Mouse (Mus musculus) erythroblast, embryonic 14.5 days (primary cell): ENCODE results near the gene Cxcr2. TPM values are rescaled to one million over a fixed set of nuclear protein-coding genes. Genes with fewer than 3 reads are reported as not detected.

Source experiments
- H3K27me3 ChIP-seq: 2 replicates; pipeline ENCODE4 v1.6.1; 2012; ENCODE audit warnings: inconsistent platforms; ENCODE audit not compliant: control insufficient read depth
- H3K36me3 ChIP-seq: 2 replicates; pipeline ENCODE4 v1.6.1; 2012; ENCODE audit warnings: mild to moderate bottlenecking, inconsistent platforms; ENCODE audit not compliant: control insufficient read depth
- H3K4me1 ChIP-seq: 2 replicates; pipeline ENCODE4 v1.6.1; 2012; ENCODE audit warnings: inconsistent platforms; ENCODE audit not compliant: control insufficient read depth
- H3K4me3 ChIP-seq: replicated peaks from 2 replicates; pipeline ENCODE3; 2012; ENCODE audit warnings: moderate library complexity, mild to moderate bottlenecking, inconsistent platforms
- H3K9me3 ChIP-seq: 2 replicates; pipeline ENCODE4 v1.6.1; 2012; ENCODE audit warnings: low read length, inconsistent platforms, mixed read lengths; ENCODE audit not compliant: control insufficient read depth
- GATA1 ChIP-seq: IDR thresholded peaks from 2 replicates; pipeline ENCODE4 v1.6.1; 2012; ENCODE audit warnings: low read length, inconsistent platforms, mixed read lengths
- TAL1 ChIP-seq: IDR thresholded peaks from 3 replicates; pipeline ENCODE4 v1.6.1; 2012; ENCODE audit warnings: low read length, inconsistent platforms, mixed read lengths
- polyA plus RNA-seq: library from polyadenylated mRNA; stranded (reverse); fragments of >175 nt; gene quantifications from 2 replicates; pipeline ENCODE4 v1.2.3, GENCODE M21; 2012

The Cxcr2 gene
- polyA plus RNA-seq, 1 experiment: 0.01 TPM

- Histone ChIP-seq H3K4me1 (no peaks in the 10 kb centered on the region; the same call in 1 of the 2 replicates), H3K27me3 (peaks cover 1% of the 10 kb centered on the region; the same call in 1 of the 2 replicates), H3K36me3 (no peaks in the 10 kb centered on the region), H3K9me3 (no peaks in the 10 kb centered on the region), H3K4me3 (no peak overlapping the region)
- TF ChIP-seq TAL1 (no peak), GATA1 (no peak)
Observed at GRCm38 (mm10) chr1:74192711-74193110, 38.9 kb downstream of the Cxcr2 start.

DNA sequence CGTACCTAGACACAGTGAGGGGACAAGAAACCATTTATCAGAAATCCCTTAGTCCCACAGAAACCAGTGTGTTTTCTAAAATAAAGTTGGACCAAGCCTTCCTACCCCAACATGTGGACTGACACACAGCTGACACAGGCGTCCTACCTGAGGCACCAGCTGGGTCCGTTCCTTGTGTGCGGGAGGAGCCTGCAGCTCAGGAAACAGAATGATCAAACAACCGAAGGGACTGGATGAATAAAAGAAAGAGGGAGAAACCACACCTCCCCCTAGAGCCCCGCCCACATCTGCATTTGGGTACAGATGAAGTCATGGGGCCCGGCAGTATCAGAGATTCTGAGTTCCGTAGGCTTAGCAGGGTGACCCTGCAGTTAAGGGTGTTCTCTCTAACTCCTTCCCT is 40.7 kb downstream of the Cxcr2 start, which contains the start of gene Cxcr1:
Gene Cxcr1 (minus strand): TSS at position 187 of the 400 bp plus-strand sequence.
- TF ChIP-seq GATA1: no peak
- no peak for TF ChIP-seq TAL1
- H3K36me3 ChIP-seq: no peaks in the 10 kb centered on the region
- no peaks in the 10 kb centered on the region for H3K9me3 ChIP-seq
- H3K27me3 ChIP-seq: peaks cover 3% of the 10 kb centered on the region; the same call in 1 of the 2 replicates
- H3K4me3 ChIP-seq: no peak within 1 kb of the TSS
- H3K4me1 ChIP-seq: no peaks in the 10 kb centered on the region; the same call in 1 of the 2 replicates

GRCm38 (mm10) chr1:74195961-74196360 is 42.2 kb downstream of the Cxcr2 start:
- Histone ChIP-seq H3K36me3 (no peaks in the 10 kb centered on the region), H3K27me3 (peaks cover 3% of the 10 kb centered on the region; the same call in 1 of the 2 replicates), H3K9me3 (no peaks in the 10 kb centered on the region), H3K4me3 (no peak overlapping the region), H3K4me1 (no peaks in the 10 kb centered on the region; the same call in 1 of the 2 replicates)
- TF ChIP-seq TAL1 (no peak), GATA1 (no peak)

DNA sequence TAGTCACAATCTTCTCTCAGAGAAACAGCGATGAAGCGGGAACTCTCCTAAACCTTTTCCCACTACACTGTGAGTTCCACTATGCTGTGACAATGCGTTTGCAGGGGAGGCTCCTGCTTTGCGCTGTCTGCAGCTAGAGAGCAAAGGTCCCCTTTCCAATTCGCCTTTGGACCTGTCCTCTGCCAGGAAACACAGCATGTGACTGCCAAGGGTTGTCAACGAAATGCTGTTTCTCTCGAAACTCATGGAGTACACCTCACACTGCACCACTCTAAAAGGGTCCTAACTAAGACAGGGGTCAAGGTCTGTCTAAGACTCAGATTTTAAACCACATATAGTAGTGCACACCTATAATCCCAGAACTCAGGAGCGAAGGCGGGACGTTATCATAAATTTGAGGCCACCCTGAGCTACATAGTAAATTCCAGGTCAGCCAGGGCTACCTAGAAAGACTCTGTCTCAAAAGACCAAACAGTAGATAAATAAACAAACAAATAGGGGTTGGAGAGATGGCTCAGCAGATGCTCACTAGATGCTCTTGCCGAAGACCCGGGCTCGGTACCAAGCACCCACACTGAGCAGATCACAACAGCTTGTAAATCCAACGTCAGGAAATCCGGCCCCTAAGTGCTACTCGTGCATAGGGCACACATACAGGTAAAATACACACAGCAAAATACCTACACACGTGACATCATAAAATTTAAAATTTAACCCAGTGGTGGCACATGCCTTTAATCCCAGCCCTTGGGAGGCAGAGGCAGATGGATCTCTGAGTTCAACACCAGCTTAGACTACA is 43.0 kb downstream of the Cxcr2 start:
- no peaks in the 10 kb centered on the region; the same call in 1 of the 2 replicates for H3K4me1 ChIP-seq
- H3K4me3 ChIP-seq: no peak overlapping the region
- no peak for TF ChIP-seq GATA1
- no peak for TF ChIP-seq TAL1
- H3K27me3 ChIP-seq: peaks cover 3% of the 10 kb centered on the region; the same call in 1 of the 2 replicates
- no peaks in the 10 kb centered on the region for H3K36me3 ChIP-seq
- no peaks in the 10 kb centered on the region for H3K9me3 ChIP-seq

- TF ChIP-seq TAL1: no peak
- no peak for TF ChIP-seq GATA1
- H3K4me1 ChIP-seq: no peaks in the 10 kb centered on the region; the same call in 1 of the 2 replicates
- H3K9me3 ChIP-seq: no peaks in the 10 kb centered on the region
- no peaks in the 10 kb centered on the region for H3K36me3 ChIP-seq
- peaks cover 3% of the 10 kb centered on the region; the same call in 1 of the 2 replicates for H3K27me3 ChIP-seq
- no peak overlapping the region for H3K4me3 ChIP-seq
Observed at GRCm38 (mm10) chr1:74197726-74198470, 44.1 kb downstream of the Cxcr2 start.

DNA sequence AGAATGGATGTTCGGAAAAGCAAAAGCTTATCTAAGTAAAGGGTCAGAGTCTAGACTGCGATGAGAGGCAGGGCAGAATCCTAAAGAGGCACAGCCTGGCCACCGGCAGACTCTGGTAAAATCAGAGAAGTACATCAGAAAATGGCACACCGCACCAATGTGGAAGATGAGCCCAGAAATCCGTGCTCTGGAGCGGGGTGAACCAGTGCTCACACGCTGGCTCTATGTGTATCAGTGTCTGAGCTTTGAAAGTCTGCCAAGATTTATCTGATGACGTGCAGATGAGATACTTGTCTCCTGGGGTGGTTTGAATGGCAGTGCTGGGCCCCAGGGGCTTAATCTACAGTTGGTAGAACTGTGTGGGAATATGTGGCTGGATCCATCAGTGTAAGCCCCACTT is 45.3 kb downstream of the Cxcr2 start:
- peaks cover 3% of the 10 kb centered on the region; the same call in 1 of the 2 replicates for H3K27me3 ChIP-seq
- H3K4me1 ChIP-seq: no peaks in the 10 kb centered on the region; the same call in 1 of the 2 replicates
- H3K9me3 ChIP-seq: no peaks in the 10 kb centered on the region
- H3K36me3 ChIP-seq: no peaks in the 10 kb centered on the region
- H3K4me3 ChIP-seq: no peak overlapping the region
- no peak for TF ChIP-seq GATA1
- no peak for TF ChIP-seq TAL1

- H3K36me3 ChIP-seq: no peaks in the 10 kb centered on the region
- TF ChIP-seq TAL1 (no peak), GATA1 (no peak)
- H3K9me3 ChIP-seq: no peaks in the 10 kb centered on the region
- H3K4me1 ChIP-seq: peaks cover 2% of the 10 kb centered on the region
- peaks cover 3% of the 10 kb centered on the region; the same call in 1 of the 2 replicates for H3K27me3 ChIP-seq
- H3K4me3 ChIP-seq: no peak overlapping the region
Observed at GRCm38 (mm10) chr1:74201048-74201844, 47.5 kb downstream of the Cxcr2 start.

GRCm38 (mm10) chr1:74203457-74203856 is 49.7 kb downstream of the Cxcr2 start:
- no peak for TF ChIP-seq GATA1
- TF ChIP-seq TAL1: no peak
- Histone ChIP-seq H3K4me1 (peaks cover 2% of the 10 kb centered on the region; the same call in 1 of the 2 replicates), H3K27me3 (no peaks in the 10 kb centered on the region), H3K4me3 (no peak overlapping the region), H3K9me3 (no peaks in the 10 kb centered on the region), H3K36me3 (no peaks in the 10 kb centered on the region)
